Mouse (Mus musculus) embryonic fibroblast, embryonic 13.5 days (primary cell): ENCODE data around the gene Poc5. TPM values are rescaled to one million over a fixed set of nuclear protein-coding genes. Genes with fewer than 3 reads are reported as not detected.
A peak's percentile ranks its signal among the peaks of the same experiment; 100 is the strongest.

ENCODE experiments used
- H3K27ac ChIP-seq: 2 replicates; pipeline ENCODE4 v1.5.1; 2012; ENCODE audit warnings: low read length, control low read depth, inconsistent platforms; ENCODE audit not compliant: insufficient read depth
- H3K4me1 ChIP-seq: 2 replicates; pipeline ENCODE4 v1.6.1; 2011; ENCODE audit warnings: low read length; ENCODE audit not compliant: control insufficient read depth, insufficient read depth
- H3K4me3 ChIP-seq: 2 replicates; pipeline ENCODE4 v1.5.1; 2011; ENCODE audit warnings: mild to moderate bottlenecking, control low read depth, low read length; ENCODE audit not compliant: insufficient read depth
- CTCF ChIP-seq: IDR thresholded peaks from 2 replicates; pipeline ENCODE4 v1.5.1; 2011; ENCODE audit warnings: mild to moderate bottlenecking, control low read depth, low read length, moderate library complexity, borderline replicate concordance; ENCODE audit not compliant: insufficient read depth
- POLR2A ChIP-seq: IDR thresholded peaks from 2 replicates; pipeline ENCODE4 v1.6.1; 2011; ENCODE audit warnings: low read depth, mild to moderate bottlenecking, control low read depth, low read length, moderate library complexity
- polyA plus RNA-seq: library from polyadenylated mRNA; stranded (reverse); fragments of >200 nt; gene quantifications from 2 replicates; pipeline ENCODE4 v1.2.4, GENCODE M21; 2011; ENCODE audit warnings: low read depth; ENCODE audit not compliant: missing spikeins, insufficient read length

The Poc5 gene
- polyA plus RNA-seq, 1 experiment = 16.3 TPM

DNA sequence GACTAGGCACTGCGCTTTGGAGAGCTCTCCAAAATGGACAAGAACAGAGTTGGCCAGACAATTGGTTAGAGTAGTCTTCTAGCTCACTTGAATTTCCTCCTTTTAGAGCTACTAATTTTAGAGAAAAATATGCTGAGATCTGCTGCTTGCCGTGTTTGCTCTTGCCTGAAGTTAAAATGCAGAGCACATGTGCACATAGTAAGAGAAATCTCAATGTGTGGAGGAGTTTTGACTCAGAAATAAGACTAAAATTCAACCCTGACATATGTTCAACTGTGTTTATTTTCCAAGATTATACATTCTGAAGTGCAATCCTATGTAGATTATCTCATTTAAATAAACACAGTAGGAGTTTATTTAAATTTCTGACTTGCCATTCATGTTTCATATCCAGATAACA, 17.4 kb downstream of the Poc5 start:
- H3K27ac ChIP-seq = no peak overlapping the region
- H3K4me1 ChIP-seq = no peaks in the 10 kb centered on the region
- no peak for TF ChIP-seq CTCF
- TF ChIP-seq POLR2A = no peak
- no peak overlapping the region for H3K4me3 ChIP-seq

DNA sequence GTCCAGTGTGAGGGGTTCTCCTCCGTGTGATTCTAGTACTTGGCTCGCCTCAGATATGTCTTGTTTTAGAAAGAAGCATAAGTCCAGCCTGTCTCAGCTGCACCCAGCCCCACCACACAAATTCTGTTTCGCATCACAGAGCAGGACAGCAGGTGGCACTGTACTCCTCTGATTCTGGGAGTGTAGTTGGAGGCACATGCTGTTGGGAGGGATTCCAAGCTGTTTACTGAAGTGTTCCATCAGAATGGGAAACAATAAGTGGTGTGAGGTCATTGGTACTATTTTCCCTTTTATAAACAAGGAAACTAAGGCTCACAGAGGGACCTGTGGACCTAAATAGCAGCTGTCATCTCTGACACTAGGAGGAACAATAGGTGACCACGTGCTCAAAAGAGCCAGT, 18.9 kb downstream of the Poc5 start:
- H3K4me1 ChIP-seq = no peaks in the 10 kb centered on the region
- no peak overlapping the region for H3K4me3 ChIP-seq
- H3K27ac ChIP-seq = no peak overlapping the region
- TF ChIP-seq POLR2A (no peak), CTCF (peak; percentile 86)

DNA sequence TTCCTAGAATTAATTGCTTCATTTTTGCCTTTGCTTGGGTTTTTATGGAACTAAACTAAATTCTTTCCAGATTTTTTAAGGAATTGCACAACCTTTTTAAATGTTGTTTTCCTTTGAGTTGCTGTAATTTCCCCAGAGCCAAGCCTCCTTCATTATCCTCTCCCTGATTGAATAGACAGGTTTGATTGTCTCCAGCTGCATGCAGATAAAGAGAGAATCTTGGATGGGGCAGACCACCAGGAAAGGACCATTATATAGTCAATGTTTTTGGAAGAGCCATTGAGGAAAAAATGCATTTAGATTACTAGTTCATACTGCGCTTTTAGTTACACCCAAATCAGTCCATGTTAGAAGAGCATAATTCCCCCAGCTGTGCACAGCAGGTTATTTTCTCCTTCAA, 20.7 kb downstream of the Poc5 start:
- no peak overlapping the region for H3K4me3 ChIP-seq
- H3K27ac ChIP-seq = no peak overlapping the region
- H3K4me1 ChIP-seq = no peaks in the 10 kb centered on the region
- no peak for TF ChIP-seq POLR2A
- TF ChIP-seq CTCF = no peak

DNA sequence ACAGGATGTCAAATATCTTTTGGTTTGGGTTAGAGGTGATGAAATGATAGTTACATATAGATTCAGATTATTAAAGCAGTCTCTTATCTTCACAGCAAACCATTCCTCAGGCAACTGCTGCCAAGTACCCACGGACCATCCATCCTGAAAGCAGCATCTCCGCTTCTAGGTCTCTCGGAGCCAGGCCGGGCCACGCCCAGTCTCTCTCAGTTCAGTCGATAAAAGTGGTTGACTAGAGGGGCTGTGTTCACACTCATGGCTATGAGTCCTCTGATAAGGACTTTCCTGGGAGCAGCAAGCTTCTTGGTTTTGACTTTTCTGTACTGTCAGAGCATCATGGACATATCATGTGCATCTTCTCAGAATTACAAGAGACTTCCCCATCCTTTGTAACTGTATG, 26.3 kb downstream of the Poc5 start:
- Histone ChIP-seq H3K4me3 (no peak overlapping the region), H3K4me1 (no peaks in the 10 kb centered on the region), H3K27ac (no peak overlapping the region)
- TF ChIP-seq CTCF (no peak), POLR2A (no peak)

DNA sequence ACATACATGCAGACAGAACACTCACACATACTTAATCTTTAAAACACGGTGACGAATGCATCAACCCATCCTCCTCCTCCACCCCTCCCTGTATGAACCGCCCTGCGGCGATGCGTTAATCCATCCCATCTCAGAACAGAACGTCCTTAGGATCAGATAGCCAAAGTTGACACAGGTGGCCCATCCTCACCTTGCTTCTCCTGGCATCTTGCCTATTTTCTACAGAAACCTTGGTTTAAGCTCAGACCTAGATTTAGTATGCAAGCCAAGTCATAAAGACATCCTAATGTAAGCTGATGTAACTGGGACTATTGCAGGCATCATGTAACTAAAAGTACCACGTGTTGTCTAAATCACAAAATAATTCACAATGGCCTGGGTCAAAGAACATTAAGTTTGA, 28.3 kb downstream of the Poc5 start:
- no peak overlapping the region for H3K4me3 ChIP-seq
- TF ChIP-seq CTCF = no peak
- no peak for TF ChIP-seq POLR2A
- no peak overlapping the region for H3K27ac ChIP-seq
- no peaks in the 10 kb centered on the region for H3K4me1 ChIP-seq

DNA sequence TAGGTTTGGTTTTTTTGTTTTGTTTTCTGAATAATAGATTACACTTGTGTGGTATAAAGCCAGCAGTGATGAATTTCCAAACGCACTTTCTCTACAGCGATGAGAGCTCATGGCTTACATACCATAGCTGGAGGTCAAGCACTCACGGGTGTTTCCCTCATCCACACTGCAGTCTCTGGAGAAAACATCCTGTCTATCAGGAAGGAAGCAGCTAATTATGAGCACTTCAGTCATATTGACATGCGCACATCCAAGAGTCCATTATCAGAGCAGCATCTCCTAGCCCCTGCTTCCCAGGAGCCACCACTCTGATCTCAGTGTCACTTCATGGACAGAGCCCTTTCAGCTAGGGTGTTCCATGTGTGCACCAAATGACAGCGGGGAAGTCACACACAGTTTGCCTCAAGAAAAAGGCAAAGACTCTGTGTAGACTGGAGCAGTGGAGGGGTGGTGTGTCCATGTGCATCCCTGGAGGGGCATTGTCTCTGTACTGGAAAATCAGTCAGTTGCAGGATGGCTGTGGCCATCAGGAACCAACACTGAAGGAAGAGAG, 29.2 kb downstream of the Poc5 start:
- no peak for TF ChIP-seq CTCF
- Histone ChIP-seq H3K4me3 (no peak overlapping the region), H3K4me1 (no peaks in the 10 kb centered on the region), H3K27ac (no peak overlapping the region)

DNA sequence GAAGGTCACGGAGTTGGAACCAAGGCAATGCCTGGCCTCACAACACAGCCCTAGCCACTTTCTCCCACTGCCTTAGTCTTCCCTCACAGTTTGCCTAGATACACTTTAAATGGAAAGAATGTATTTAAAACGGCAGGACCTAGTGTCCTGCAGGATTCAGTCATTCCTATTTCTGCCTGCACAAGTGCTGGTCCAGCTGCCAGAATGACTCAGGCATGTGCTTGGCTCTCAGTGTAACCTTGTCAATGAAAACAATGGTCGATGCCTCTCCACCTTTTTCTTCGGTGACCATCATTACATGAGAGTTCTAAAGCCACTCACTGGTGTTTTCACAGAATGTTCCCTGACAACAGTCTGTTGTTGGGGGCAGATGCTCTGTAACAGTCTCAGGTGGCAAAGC, 30.4 kb downstream of the Poc5 start:
- H3K27ac ChIP-seq = no peak overlapping the region
- H3K4me1 ChIP-seq = no peaks in the 10 kb centered on the region
- no peak overlapping the region for H3K4me3 ChIP-seq
- TF ChIP-seq POLR2A (no peak), CTCF (no peak)

DNA sequence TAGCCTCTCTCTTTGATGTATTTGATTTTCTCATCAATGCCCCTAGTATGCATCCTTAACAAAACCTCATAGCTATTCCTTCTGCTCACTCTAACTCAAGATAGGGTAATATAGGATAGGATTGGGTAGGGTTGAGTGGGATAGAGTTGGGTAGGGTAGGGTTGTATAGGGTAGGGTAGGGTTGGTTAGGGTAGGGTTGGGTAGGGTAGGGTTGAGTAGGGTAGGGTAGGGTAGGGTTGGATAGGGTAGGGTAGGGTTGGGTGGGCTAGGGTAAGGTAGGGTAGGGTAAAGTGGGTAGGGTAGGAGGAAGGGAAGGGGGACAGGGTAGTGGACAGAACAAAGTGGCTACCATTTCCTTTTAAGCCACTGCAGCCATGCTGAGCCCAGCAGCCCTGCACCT, 33.1 kb downstream of the Poc5 start:
- TF ChIP-seq POLR2A (no peak), CTCF (no peak)

DNA sequence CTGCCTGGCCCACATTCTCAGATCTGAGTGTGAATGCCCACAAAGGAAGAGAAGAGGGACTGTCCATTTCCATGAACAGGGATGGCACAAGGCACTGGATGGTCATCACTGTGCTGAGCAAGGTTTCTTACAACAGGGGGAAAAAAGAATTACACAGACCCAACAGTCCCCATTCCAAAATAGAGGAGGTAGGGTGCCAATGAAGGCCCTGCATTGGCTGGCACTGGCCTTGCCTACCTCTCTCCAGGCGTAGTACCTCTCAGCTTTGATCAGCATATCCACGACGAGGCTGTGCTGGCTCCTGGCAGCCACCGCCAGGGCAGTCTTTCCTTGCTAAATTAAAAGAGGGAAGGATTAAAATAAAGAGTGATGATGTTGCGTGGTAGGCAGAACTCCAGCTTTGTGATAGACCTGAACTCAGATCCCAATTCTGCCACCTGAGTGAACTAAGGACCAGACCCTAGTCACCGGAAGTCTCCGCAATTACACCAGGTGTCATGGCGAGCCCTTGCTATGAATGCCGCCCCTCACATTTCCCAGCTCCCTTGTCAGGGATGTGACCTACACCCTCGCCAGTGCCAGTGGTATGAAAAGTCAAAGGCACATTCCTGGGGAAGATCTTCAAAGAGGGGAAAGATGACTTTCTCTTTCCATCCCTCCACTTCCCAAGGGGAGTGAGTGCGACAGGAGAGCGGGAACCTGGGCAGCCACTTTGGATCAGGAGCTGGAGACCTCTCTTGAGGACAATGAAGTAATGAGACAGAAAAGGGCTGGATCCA, 36.6 kb downstream of the Poc5 start:
- Histone ChIP-seq H3K4me1 (no peaks in the 10 kb centered on the region), H3K4me3 (no peak overlapping the region), H3K27ac (no peak overlapping the region)
- TF ChIP-seq CTCF (no peak), POLR2A (no peak)

More for the DNA sequence above, 33.1 kb downstream of the Poc5 start:
- H3K27ac ChIP-seq = no peak overlapping the region
- no peak overlapping the region for H3K4me3 ChIP-seq
- no peaks in the 10 kb centered on the region for H3K4me1 ChIP-seq

DNA sequence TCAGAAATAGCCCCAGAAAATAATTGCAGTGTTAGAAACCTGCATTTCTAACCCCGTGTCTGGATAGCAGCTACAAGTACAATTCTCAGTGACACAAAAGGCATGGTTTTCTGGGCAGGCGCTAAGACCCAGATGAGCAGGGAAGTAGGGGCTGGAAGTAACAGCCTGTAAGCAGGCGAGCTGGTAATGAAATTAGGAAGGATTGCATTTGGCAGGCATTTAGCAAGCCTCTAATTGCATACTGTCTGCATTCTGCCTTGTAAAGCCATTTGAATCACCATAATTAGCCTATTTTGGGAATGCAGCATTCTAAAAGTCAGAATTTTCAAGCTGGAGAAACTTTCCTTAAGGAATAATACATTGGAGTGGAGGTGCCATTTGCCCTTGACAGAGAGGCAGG, 38.0 kb downstream of the Poc5 start:
- Histone ChIP-seq H3K4me3 (no peak overlapping the region), H3K27ac (no peak overlapping the region), H3K4me1 (no peaks in the 10 kb centered on the region)
- no peak for TF ChIP-seq POLR2A
- TF ChIP-seq CTCF = no peak

DNA sequence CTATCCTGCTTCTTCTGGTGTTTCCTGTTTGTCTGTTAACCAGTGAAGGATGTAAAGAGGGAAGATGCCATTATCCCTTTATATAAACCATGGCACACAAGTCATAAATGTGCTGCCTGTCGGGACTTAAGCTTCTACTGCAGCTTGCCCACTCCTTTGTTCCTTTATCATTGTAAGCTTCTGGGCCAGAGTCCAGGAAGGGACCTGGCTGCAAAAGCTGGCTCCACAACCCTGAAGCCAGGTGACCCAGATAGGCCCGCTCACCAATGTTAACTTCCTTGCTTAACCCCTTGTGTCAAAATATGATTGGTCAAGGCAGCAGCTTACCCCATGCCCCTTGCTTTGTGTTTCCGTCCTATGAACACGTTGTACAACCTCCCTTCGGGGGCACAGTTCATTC, 40.4 kb downstream of the Poc5 start:
- TF ChIP-seq POLR2A (no peak), CTCF (no peak)
- H3K4me3 ChIP-seq = no peak overlapping the region
- no peak overlapping the region for H3K27ac ChIP-seq
- no peaks in the 10 kb centered on the region for H3K4me1 ChIP-seq
